Mouse (Mus musculus): ENCODE data around the gene Samd14.

GRCm38 (mm10) chr11:94986435-94986834 lies 23.2 kb upstream of the Samd14 start:
- TF ChIP-seq CTCF (IDR thresholded peaks at IDR 0.05; ENCODE audit: control insufficient read depth, insufficient read depth, insufficient replicate concordance, low read depth, low read length) (no peak), POLR2A (IDR thresholded peaks at IDR 0.05; ENCODE audit: control insufficient read depth, low read depth, low read length) (no peak)
